Mouse (Mus musculus) C2C12 (cell line): ENCODE measurements around the gene Cd3eap. TPM values are rescaled to one million over a fixed set of nuclear protein-coding genes. Genes with fewer than 3 reads are reported as not detected.

ENCODE experiments used
- H3K27me3 ChIP-seq: one replicate; pipeline ENCODE4 v1.6.1; 2011; ENCODE audit not compliant: control insufficient read depth, insufficient read depth, insufficient read length
- H3K36me3 ChIP-seq: one replicate; pipeline ENCODE4 v1.6.1; 2011; ENCODE audit not compliant: control insufficient read depth, insufficient read depth
- H3K4me3 ChIP-seq: one replicate; pipeline ENCODE4 v1.5.1; 2011; ENCODE audit warnings: mild to moderate bottlenecking, control low read depth; ENCODE audit not compliant: poor library complexity, insufficient read depth, severe bottlenecking
- H3K79me2 ChIP-seq: one replicate; pipeline ENCODE4 v1.6.1; 2011; ENCODE audit not compliant: control insufficient read depth, insufficient read depth
- H3K79me3 ChIP-seq: one replicate; pipeline ENCODE4 v1.6.1; 2011; ENCODE audit warnings: low read depth, control low read depth
- H3ac ChIP-seq: one replicate; pipeline ENCODE3; 2011; ENCODE audit warnings: low read depth; ENCODE audit not compliant: control insufficient read depth, insufficient read length
- CEBPB ChIP-seq: IDR thresholded peaks from one replicate; pipeline ENCODE4 v1.6.1; 2011; ENCODE audit warnings: low read depth, mild to moderate bottlenecking, control low read depth, moderate library complexity
- CTCF ChIP-seq: IDR thresholded peaks from one replicate; pipeline ENCODE4 v1.5.1; 2011; ENCODE audit not compliant: control insufficient read depth, insufficient read depth, insufficient read length
- FOSL1 ChIP-seq: IDR thresholded peaks from one replicate; pipeline ENCODE4 v1.8.0; 2011; ENCODE audit warnings: mild to moderate bottlenecking, low read length; ENCODE audit not compliant: poor library complexity, insufficient read depth, severe bottlenecking
- MAX ChIP-seq: IDR thresholded peaks from one replicate; pipeline ENCODE4 v1.6.1; 2011; ENCODE audit warnings: mild to moderate bottlenecking, control low read depth
- MYOD1 ChIP-seq: IDR thresholded peaks from one replicate; pipeline ENCODE4 v1.6.1; 2011; ENCODE audit warnings: low read depth; ENCODE audit not compliant: control insufficient read depth, insufficient read length
- MYOG ChIP-seq: IDR thresholded peaks from one replicate; pipeline ENCODE4 v1.6.1; 2011; ENCODE audit not compliant: control insufficient read depth, insufficient read length; ENCODE audit errors: extremely low read depth
- USF1 ChIP-seq: IDR thresholded peaks from one replicate; pipeline ENCODE4 v1.6.1; 2011; ENCODE audit warnings: low read depth, mild to moderate bottlenecking, control low read depth, moderate library complexity
- polyA plus RNA-seq: library from polyadenylated mRNA; unstranded; fragments of >200 nt; fragmentation: generic; extraction: Trizol; gene quantifications from one replicate; pipeline ENCODE4 v1.2.1, GENCODE M21; 2012; ENCODE audit warnings: missing spikeins

The Cd3eap gene
- polyA plus RNA-seq, 1 experiment: 25.6 TPM

- no peaks in the 10 kb centered on the region for H3K36me3 ChIP-seq
- no peak for TF ChIP-seq MYOG
- no peak for TF ChIP-seq USF1
- no peak for TF ChIP-seq FOSL1
- TF ChIP-seq MAX: no peak
- no peak for TF ChIP-seq CEBPB
- no peak for TF ChIP-seq CTCF
- TF ChIP-seq MYOD1: no peak
Observed at GRCm38 (mm10) chr7:19382166-19382541, 22.9 kb upstream of the Cd3eap start.

DNA sequence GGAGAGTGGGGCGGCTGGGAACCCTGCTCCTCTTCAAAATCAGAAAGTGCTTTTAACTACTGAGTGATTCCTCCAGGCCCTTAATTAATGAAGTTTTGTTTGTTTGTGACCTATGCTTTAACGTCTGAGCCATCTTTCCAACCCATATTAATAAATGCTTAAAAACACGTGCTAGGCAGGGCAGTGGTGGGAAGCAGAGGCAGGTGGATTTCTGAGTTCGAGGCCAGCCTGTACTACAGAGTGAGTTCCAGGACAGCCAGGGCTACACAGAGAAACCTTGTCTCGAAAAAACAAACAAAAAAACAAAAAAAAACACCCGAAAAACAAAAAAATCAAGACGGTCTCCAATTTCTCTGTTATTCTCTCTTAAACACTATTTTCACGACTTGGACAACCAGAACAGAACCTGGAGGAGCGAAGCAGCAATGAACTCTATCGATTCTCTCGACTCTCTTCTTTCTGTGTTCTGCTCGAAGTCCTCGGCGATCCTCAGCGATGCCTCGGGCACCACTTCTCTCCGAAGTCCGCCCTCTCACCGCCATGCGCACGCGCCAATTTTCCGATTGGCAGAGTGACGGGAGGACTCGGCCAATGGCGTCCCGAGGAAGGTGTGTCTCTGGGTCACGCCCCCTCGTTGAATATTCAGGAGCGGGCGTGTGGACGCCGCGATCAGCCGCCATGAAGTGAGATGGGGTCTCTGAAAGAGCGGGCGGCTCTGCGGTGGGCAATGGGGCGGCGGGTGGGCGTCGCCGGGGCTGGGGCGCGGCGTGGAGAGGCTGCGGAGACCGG, 22.3 kb upstream of the Cd3eap start, which contains the start of gene Ercc2:
Gene Ercc2 (plus strand): TSS at position 634 of the 789 bp plus-strand sequence.
- H3K27me3 ChIP-seq: no peaks in the 10 kb centered on the region
- peak within 1 kb of the TSS; percentile 44 for H3K4me3 ChIP-seq
- no peaks in the 10 kb centered on the region for H3K36me3 ChIP-seq
- H3K79me2 ChIP-seq: peaks cover 26% of the 10 kb centered on the region
- peaks cover 14% of the 10 kb centered on the region for H3K79me3 ChIP-seq
- TF ChIP-seq FOSL1 (no peak), MAX (peak; percentile 23), MYOD1 (no peak), USF1 (peak; percentile 24), CTCF (no peak), CEBPB (no peak), MYOG (no peak)
- H3ac ChIP-seq: peak within 1 kb of the TSS; percentile 72

More at GRCm38 (mm10) chr7:19382166-19382541, 22.9 kb upstream of the Cd3eap start:
- Histone ChIP-seq H3ac (peak overlapping the region; percentile 72), H3K27me3 (no peaks in the 10 kb centered on the region), H3K4me3 (peak overlapping the region; percentile 44), H3K79me2 (peaks cover 26% of the 10 kb centered on the region), H3K79me3 (peaks cover 14% of the 10 kb centered on the region)

- no peaks in the 10 kb centered on the region for H3K36me3 ChIP-seq
- H3K79me2 ChIP-seq: peaks cover 11% of the 10 kb centered on the region
- TF ChIP-seq MYOD1 (no peak), CTCF (no peak), FOSL1 (no peak), MAX (no peak), USF1 (no peak), MYOG (no peak), CEBPB (no peak)
- H3K4me3 ChIP-seq: no peak overlapping the region
- no peak overlapping the region for H3ac ChIP-seq
- H3K27me3 ChIP-seq: no peaks in the 10 kb centered on the region
- peaks cover 9% of the 10 kb centered on the region for H3K79me3 ChIP-seq
Observed at GRCm38 (mm10) chr7:19378049-19378448, 18.8 kb upstream of the Cd3eap start.

DNA sequence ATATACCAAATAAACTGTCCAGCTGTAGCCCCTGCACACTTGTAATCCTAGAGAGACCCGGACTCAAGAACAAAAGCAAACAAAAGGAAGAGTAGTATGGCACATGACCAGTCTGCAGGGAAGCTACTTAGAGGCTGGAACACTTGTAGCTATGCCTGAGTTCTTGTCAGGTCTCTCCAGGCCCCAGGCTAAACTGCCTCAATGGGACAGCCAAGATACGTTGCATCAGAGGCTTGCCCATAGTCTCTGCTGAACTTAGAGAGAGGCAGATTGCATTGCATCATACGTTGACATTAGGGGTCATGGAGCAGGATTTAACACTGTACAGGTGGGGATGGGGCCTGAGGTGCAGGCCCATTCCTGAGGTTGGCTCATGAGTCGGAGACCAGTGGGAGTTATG, 16.7 kb upstream of the Cd3eap start:
- no peak for TF ChIP-seq CEBPB
- TF ChIP-seq CTCF: no peak
- TF ChIP-seq MYOG: no peak
- TF ChIP-seq USF1: no peak
- no peak for TF ChIP-seq MYOD1
- TF ChIP-seq FOSL1: no peak
- TF ChIP-seq MAX: no peak
- Histone ChIP-seq H3K36me3 (no peaks in the 10 kb centered on the region), H3K4me3 (no peak overlapping the region), H3K27me3 (no peaks in the 10 kb centered on the region), H3K79me3 (no peaks in the 10 kb centered on the region), H3ac (no peak overlapping the region), H3K79me2 (no peaks in the 10 kb centered on the region)

GRCm38 (mm10) chr7:19375368-19375767, 16.1 kb upstream of the Cd3eap start:
- no peak overlapping the region for H3ac ChIP-seq
- no peaks in the 10 kb centered on the region for H3K27me3 ChIP-seq
- no peaks in the 10 kb centered on the region for H3K36me3 ChIP-seq
- H3K79me2 ChIP-seq: no peaks in the 10 kb centered on the region
- no peaks in the 10 kb centered on the region for H3K79me3 ChIP-seq
- TF ChIP-seq CTCF (no peak), MAX (no peak), CEBPB (no peak), MYOD1 (no peak), FOSL1 (no peak), MYOG (no peak), USF1 (no peak)
- no peak overlapping the region for H3K4me3 ChIP-seq
